Mouse (Mus musculus) MEL (cell line): Measurements from ENCODE around the gene Kif5a. TPM values are rescaled to one million over a fixed set of nuclear protein-coding genes. Genes with fewer than 3 reads are reported as not detected.

Experiments used
- DNase-seq: peaks from one replicate; pipeline ENCODE4 v3.0.0; 2011; ENCODE audit warnings: low read depth, low spot score
- H3K27ac ChIP-seq: 2 replicates; pipeline ENCODE4 v1.5.1; 2012; ENCODE audit warnings: low read depth, mild to moderate bottlenecking, control low read depth, low read length, moderate library complexity; ENCODE audit not compliant: control insufficient read depth
- H3K27me3 ChIP-seq, 2 experiments: fragments of 150-350 bp in 1 of 2; sonication (generic) in 1 of 2; 2 replicates each; pipeline ENCODE4 v1.6.1; 2012; ENCODE audit warnings: low read length in 2 of 2, mild to moderate bottlenecking in 2 of 2, improper control_type of control experiment in 1 of 2, moderate library complexity in 1 of 2; ENCODE audit not compliant: insufficient read depth in 2 of 2, control insufficient read depth in 1 of 2
- H3K36me3 ChIP-seq, 2 experiments: 2 replicates each; pipeline ENCODE4 v1.6.1; 2012 to 2014; ENCODE audit warnings: low read length in 2 of 2, improper control_type of control experiment in 1 of 2, inconsistent platforms in 1 of 2, mild to moderate bottlenecking in 1 of 2; ENCODE audit not compliant: insufficient read depth in 2 of 2, control insufficient read depth in 1 of 2
- H3K4me1 ChIP-seq, 2 experiments: fragments of 150-350 bp in 1 of 2; sonication (generic) in 1 of 2; 2 replicates each; pipeline ENCODE4 v1.6.1; 2012; ENCODE audit warnings: low read length in 2 of 2, improper control_type of control experiment in 1 of 2, mild to moderate bottlenecking in 1 of 2; ENCODE audit not compliant: insufficient read depth in 2 of 2, control insufficient read depth in 1 of 2
- H3K4me3 ChIP-seq, 2 experiments: fragments of 150-350 bp in 1 of 2; sonication (generic) in 1 of 2; 2 replicates each; pipeline ENCODE4 v1.5.1; 2012; ENCODE audit warnings: low read depth in 2 of 2, low read length in 2 of 2, mild to moderate bottlenecking in 2 of 2, moderate library complexity in 2 of 2, control low read depth in 1 of 2, improper control_type of control experiment in 1 of 2; ENCODE audit not compliant: control insufficient read depth in 1 of 2, insufficient read depth in 1 of 2
- H3K79me2 ChIP-seq: 2 replicates; pipeline ENCODE4 v1.6.1; 2012; ENCODE audit warnings: mild to moderate bottlenecking, low read length, moderate library complexity; ENCODE audit not compliant: control insufficient read depth, poor library complexity, insufficient read depth
- H3K9ac ChIP-seq: 2 replicates; pipeline ENCODE4 v1.6.1; 2012; ENCODE audit warnings: low read depth, mild to moderate bottlenecking, control low read depth, low read length, moderate library complexity; ENCODE audit not compliant: control insufficient read depth, poor library complexity, severe bottlenecking
- H3K9me3 ChIP-seq: fragments of 150-350 bp; sonication (generic); replicated peaks from 2 replicates; pipeline ENCODE4 v1.6.1; 2012; ENCODE audit warnings: mild to moderate bottlenecking, low read length, improper control_type of control experiment, moderate library complexity; ENCODE audit not compliant: insufficient read depth
- CHD1 ChIP-seq: IDR thresholded peaks from 2 replicates; pipeline ENCODE4 v1.6.1; 2012; ENCODE audit warnings: low read depth, mild to moderate bottlenecking, inconsistent platforms, low read length, improper control_type of control experiment
- CHD2 ChIP-seq: IDR thresholded peaks from 2 replicates; pipeline ENCODE4 v1.6.1; 2011; ENCODE audit warnings: low read length, improper control_type of control experiment
- CTCF ChIP-seq, 3 experiments: IDR thresholded peaks in 2 of 3; conservative IDR thresholded peaks in 1 of 3; 2 replicates each; pipeline ENCODE4 v1.5.1; 2011 to 2012; ENCODE audit warnings: low read length in 3 of 3, low read depth in 2 of 3, mild to moderate bottlenecking in 2 of 3, improper control_type of control experiment in 1 of 3, inconsistent platforms in 1 of 3, mixed read lengths in 1 of 3, moderate library complexity in 1 of 3; ENCODE audit not compliant: control insufficient read depth in 1 of 3, insufficient read depth in 1 of 3, poor library complexity in 1 of 3, severe bottlenecking in 1 of 3
- E2F4 ChIP-seq: IDR thresholded peaks from 2 replicates; pipeline ENCODE4 v1.6.1; 2011; ENCODE audit warnings: low read depth, low read length, improper control_type of control experiment, borderline replicate concordance
- ELF1 ChIP-seq: IDR thresholded peaks from 2 replicates; pipeline ENCODE4 v1.6.1; 2014; ENCODE audit warnings: low read depth, mild to moderate bottlenecking, inconsistent platforms, low read length, improper control_type of control experiment, moderate library complexity
- EP300 ChIP-seq, 2 experiments: IDR thresholded peaks; 2 replicates each; pipeline ENCODE4 v1.6.1; 2011; ENCODE audit warnings: improper control_type of control experiment in 2 of 2, low read length in 2 of 2, low read depth in 1 of 2, mild to moderate bottlenecking in 1 of 2
- ETS1 ChIP-seq: IDR thresholded peaks from 2 replicates; pipeline ENCODE4 v1.6.1; 2012; ENCODE audit warnings: low read depth, mild to moderate bottlenecking, inconsistent platforms, low read length, improper control_type of control experiment, moderate library complexity
- GABPA ChIP-seq: IDR thresholded peaks from 2 replicates; pipeline ENCODE4 v1.6.1; 2012; ENCODE audit warnings: low read depth, mild to moderate bottlenecking, inconsistent platforms, low read length, improper control_type of control experiment, moderate library complexity
- GATA1 ChIP-seq: IDR thresholded peaks from 2 replicates; pipeline ENCODE4 v1.6.1; 2011; ENCODE audit warnings: low read depth, low read length, improper control_type of control experiment
- HCFC1 ChIP-seq: IDR thresholded peaks from 2 replicates; pipeline ENCODE4 v1.6.1; 2012; ENCODE audit warnings: low read depth, mild to moderate bottlenecking, inconsistent platforms, low read length, improper control_type of control experiment, moderate library complexity
- JUND ChIP-seq: IDR thresholded peaks from 2 replicates; pipeline ENCODE4 v1.6.1; 2011; ENCODE audit warnings: low read depth, mild to moderate bottlenecking, improper control_type of control experiment, low read length
- KAT2A ChIP-seq: conservative IDR thresholded peaks from 2 replicates; pipeline ENCODE4 v1.6.1; 2012; ENCODE audit warnings: low read depth, low read length, improper control_type of control experiment, inconsistent platforms
- MAFK ChIP-seq: IDR thresholded peaks from 2 replicates; pipeline ENCODE4 v1.6.1; 2011; ENCODE audit warnings: low read depth, mild to moderate bottlenecking, low read length, improper control_type of control experiment, borderline replicate concordance
- MAZ ChIP-seq: IDR thresholded peaks from 2 replicates; pipeline ENCODE4 v1.6.1; 2012; ENCODE audit warnings: low read depth, mild to moderate bottlenecking, inconsistent platforms, low read length, improper control_type of control experiment
- MEF2A ChIP-seq: IDR thresholded peaks from 2 replicates; pipeline ENCODE4 v1.6.1; 2014; ENCODE audit warnings: low read depth, mild to moderate bottlenecking, inconsistent platforms, low read length, improper control_type of control experiment; ENCODE audit not compliant: poor library complexity, insufficient replicate concordance, severe bottlenecking; ENCODE audit errors: extremely low read depth
- MXI1 ChIP-seq: IDR thresholded peaks from 2 replicates; pipeline ENCODE4 v1.6.1; 2011; ENCODE audit warnings: mild to moderate bottlenecking, low read depth, low read length, improper control_type of control experiment
- MYC ChIP-seq: IDR thresholded peaks from 2 replicates; pipeline ENCODE4 v1.6.1; 2011; ENCODE audit warnings: low read depth, mild to moderate bottlenecking, low read length, improper control_type of control experiment, moderate library complexity
- NELFE ChIP-seq: IDR thresholded peaks from 2 replicates; pipeline ENCODE4 v1.6.1; 2011; ENCODE audit warnings: low read depth, low read length, improper control_type of control experiment
- NRF1 ChIP-seq: IDR thresholded peaks from 2 replicates; pipeline ENCODE4 v1.6.1; 2014; ENCODE audit warnings: low read depth, mild to moderate bottlenecking, inconsistent platforms, low read length, improper control_type of control experiment, moderate library complexity; ENCODE audit not compliant: poor library complexity, insufficient read depth, severe bottlenecking
- POLR2AphosphoS2 ChIP-seq: IDR thresholded peaks from 2 replicates; pipeline ENCODE4 v1.6.1; 2011; ENCODE audit warnings: low read length, improper control_type of control experiment
- POLR2AphosphoS5 ChIP-seq: IDR thresholded peaks from 2 replicates; pipeline ENCODE4 v1.6.1; 2012; ENCODE audit warnings: low read depth, borderline replicate concordance, mild to moderate bottlenecking, inconsistent platforms, low read length, moderate library complexity, mixed read lengths
- RCOR1 ChIP-seq: IDR thresholded peaks from 2 replicates; pipeline ENCODE4 v1.6.1; 2012; ENCODE audit warnings: low read depth, mild to moderate bottlenecking, inconsistent platforms, low read length, improper control_type of control experiment
- SIN3A ChIP-seq: IDR thresholded peaks from 2 replicates; pipeline ENCODE4 v1.6.1; 2012; ENCODE audit warnings: low read length, improper control_type of control experiment, inconsistent platforms
- SMC3 ChIP-seq: IDR thresholded peaks from 2 replicates; pipeline ENCODE4 v1.6.1; 2011; ENCODE audit warnings: low read depth, low read length, improper control_type of control experiment
- TAL1 ChIP-seq: IDR thresholded peaks from 2 replicates; pipeline ENCODE4 v1.6.1; 2012; ENCODE audit warnings: mild to moderate bottlenecking, inconsistent platforms, low read length, moderate library complexity, mixed read lengths
- TBP ChIP-seq: IDR thresholded peaks from 2 replicates; pipeline ENCODE4 v1.8.0; 2011; ENCODE audit warnings: low read depth, low read length, improper control_type of control experiment
- UBTF ChIP-seq: IDR thresholded peaks from 2 replicates; pipeline ENCODE4 v1.6.1; 2012; ENCODE audit warnings: low read depth, mild to moderate bottlenecking, inconsistent platforms, low read length, improper control_type of control experiment, moderate library complexity, borderline replicate concordance; ENCODE audit not compliant: insufficient read depth
- USF2 ChIP-seq, 2 experiments: IDR thresholded peaks; 2 replicates each; pipeline ENCODE4 v1.6.1; 2011 to 2012; ENCODE audit warnings: improper control_type of control experiment in 2 of 2, low read length in 2 of 2, borderline replicate concordance in 1 of 2, inconsistent platforms in 1 of 2, low read depth in 1 of 2, mild to moderate bottlenecking in 1 of 2; ENCODE audit not compliant: insufficient read depth in 1 of 2
- ZC3H11A ChIP-seq: IDR thresholded peaks from 2 replicates; pipeline ENCODE4 v1.6.1; 2012; ENCODE audit warnings: low read depth, mild to moderate bottlenecking, inconsistent platforms, low read length, improper control_type of control experiment
- ZKSCAN1 ChIP-seq: IDR thresholded peaks from 2 replicates; pipeline ENCODE4 v1.6.1; 2012; ENCODE audit warnings: low read depth, mild to moderate bottlenecking, inconsistent platforms, low read length, improper control_type of control experiment, moderate library complexity
- ZMIZ1 ChIP-seq: IDR thresholded peaks from 2 replicates; pipeline ENCODE4 v1.6.1; 2012; ENCODE audit warnings: low read depth, mild to moderate bottlenecking, inconsistent platforms, low read length, improper control_type of control experiment, moderate library complexity
- ZNF384 ChIP-seq: IDR thresholded peaks from 2 replicates; pipeline ENCODE4 v1.6.1; 2012; ENCODE audit warnings: low read depth, mild to moderate bottlenecking, inconsistent platforms, low read length, improper control_type of control experiment
- polyA plus RNA-seq, 2 experiments: library from polyadenylated mRNA; stranded (reverse) in 1 of 2; unstranded in 1 of 2; fragments of >175 nt in 1 of 2; fragments of >200 nt in 1 of 2; gene quantifications; 2 replicates each; pipeline versions ENCODE4 v1.2.1 to v1.2.4; 2012; ENCODE audit warnings: low replicate concordance in 2 of 2, low read depth in 1 of 2; ENCODE audit not compliant: insufficient read length in 2 of 2, insufficient read depth in 1 of 2, missing spikeins in 1 of 2
- total RNA-seq: library from RNA; depleted of rRNA; stranded (reverse); fragments of 300-350 nt; gene quantifications from 2 replicates; pipeline ENCODE4 v1.2.3, GENCODE M21; 2012

Kif5a gene
- total and polyA plus RNA-seq, 3 experiments = 0.42 to 1.3 TPM; not detected in 1

DNA sequence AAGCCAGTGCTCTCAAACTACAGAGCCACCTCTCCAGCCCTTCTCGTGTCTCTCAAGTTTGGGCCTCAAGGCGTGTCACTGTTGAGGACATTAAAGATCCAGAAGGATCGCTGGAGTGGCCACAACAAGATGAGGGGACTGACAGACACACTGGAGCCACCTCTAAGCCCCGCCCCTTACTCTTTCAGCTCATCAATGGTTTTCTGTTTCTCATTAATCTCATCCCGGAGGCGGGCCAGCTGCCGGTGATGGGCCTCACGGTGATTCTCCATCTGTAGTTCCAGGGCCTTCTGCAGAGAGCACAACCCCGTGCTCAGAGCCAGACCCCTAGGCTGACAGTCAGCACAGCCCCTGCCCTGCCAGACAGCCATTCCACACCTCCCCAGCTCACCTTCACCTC is 26.6 kb downstream of the Kif5a start:
- H3K27ac ChIP-seq = no peak overlapping the region
- H3K4me3 ChIP-seq = no peak overlapping the region
- H3K27me3 ChIP-seq = no peaks in the 10 kb centered on the region
- no peaks in the 10 kb centered on the region for H3K79me2 ChIP-seq
- TF ChIP-seq SIN3A (no peak), CTCF (IDR thresholded peaks at IDR 0.05 in 2 of 3, conservative IDR thresholded peaks at IDR 0.05 in 1 of 3; ENCODE audit: control insufficient read depth in 1 of 3, insufficient read depth in 1 of 3, low read depth in 2 of 3, low read length in 3 of 3, poor library complexity in 1 of 3, severe bottlenecking in 1 of 3) (no peak), ZNF384 (no peak), ETS1 (no peak), EP300 (IDR thresholded peaks at IDR 0.05; ENCODE audit: low read depth in 1 of 2, low read length in 2 of 2) (no peak), POLR2AphosphoS5 (no peak), MAZ (no peak), GABPA (no peak), MXI1 (no peak), NELFE (no peak), ZKSCAN1 (no peak), E2F4 (no peak), RCOR1 (no peak), ZMIZ1 (no peak), POLR2AphosphoS2 (no peak)
- H3K4me1 ChIP-seq = no peaks in the 10 kb centered on the region
- DNase-seq = no peak
- H3K36me3 ChIP-seq = no peaks in the 10 kb centered on the region
- no peaks in the 10 kb centered on the region for H3K9me3 ChIP-seq
- H3K9ac ChIP-seq = no peak overlapping the region

DNA sequence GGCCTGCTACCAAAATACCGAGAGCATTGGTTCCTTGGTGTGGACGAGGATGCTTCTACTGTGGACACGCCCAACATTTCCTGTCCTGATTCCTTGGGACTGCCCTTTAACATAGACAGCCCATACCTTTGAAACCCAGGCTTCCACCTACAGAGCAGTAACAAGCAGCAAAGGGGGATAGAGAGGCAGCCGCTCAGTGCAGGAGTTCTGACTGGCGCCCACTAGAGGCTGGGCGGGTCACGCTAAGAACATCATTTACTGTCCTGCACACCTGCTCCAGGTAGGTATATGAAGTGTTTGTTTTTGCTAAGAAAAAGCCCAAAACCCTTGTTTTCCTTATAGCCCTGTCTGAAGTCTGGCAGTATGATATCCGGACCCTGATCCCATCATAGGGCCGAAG is 30.0 kb downstream of the Kif5a start:
- no peaks in the 10 kb centered on the region for H3K27me3 ChIP-seq
- no peaks in the 10 kb centered on the region for H3K36me3 ChIP-seq
- H3K27ac ChIP-seq = no peak overlapping the region
- no peaks in the 10 kb centered on the region for H3K4me1 ChIP-seq
- no peak overlapping the region for H3K9ac ChIP-seq
- no peaks in the 10 kb centered on the region for H3K9me3 ChIP-seq
- TF ChIP-seq TBP (no peak), ZC3H11A (no peak), JUND (no peak), MAFK (no peak), ETS1 (no peak), MYC (no peak), MAZ (no peak), ZKSCAN1 (no peak), SMC3 (peak; percentile 25), TAL1 (no peak), HCFC1 (peak; percentile 60), KAT2A (no peak), MEF2A (no peak), CHD2 (no peak), UBTF (no peak), CTCF (IDR thresholded peaks at IDR 0.05 in 2 of 3, conservative IDR thresholded peaks at IDR 0.05 in 1 of 3; ENCODE audit: control insufficient read depth in 1 of 3, insufficient read depth in 1 of 3, low read depth in 2 of 3, low read length in 3 of 3, poor library complexity in 1 of 3, severe bottlenecking in 1 of 3) (peak; percentile 54 to 66 (median 59)), CHD1 (no peak), USF2 (IDR thresholded peaks at IDR 0.05; ENCODE audit: borderline replicate concordance in 1 of 2, insufficient read depth in 1 of 2, low read depth in 1 of 2, low read length in 2 of 2) (no peak), ELF1 (no peak), POLR2AphosphoS5 (no peak), NRF1 (no peak), GATA1 (no peak)
- no peaks in the 10 kb centered on the region for H3K79me2 ChIP-seq
- peak; percentile 44 for DNase-seq
- no peak overlapping the region for H3K4me3 ChIP-seq
